Mouse (Mus musculus): Measurements from ENCODE around the gene Ptprn2.

DNA sequence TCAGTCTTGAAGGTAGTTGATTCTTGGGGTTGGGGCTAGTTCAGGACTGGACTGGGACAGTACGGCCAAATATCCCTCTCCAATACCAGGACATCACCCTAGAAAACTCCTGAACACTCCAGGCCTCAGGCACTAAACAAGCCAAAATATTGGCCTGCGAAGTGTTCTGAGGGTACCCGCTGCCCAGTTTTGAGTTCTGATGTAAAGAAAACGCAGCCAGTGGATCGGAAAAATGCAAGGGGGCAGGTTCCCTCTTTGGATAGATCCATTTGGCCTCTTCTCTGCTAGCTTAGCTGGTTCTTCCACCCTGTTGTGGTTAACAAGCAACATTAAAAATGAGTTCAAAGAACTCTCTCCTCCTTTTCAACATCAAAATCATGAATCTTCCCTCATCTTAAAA lies 670.7 kb downstream of the Ptprn2 start:
- TF ChIP-seq TBP (conservative IDR thresholded peaks at IDR 0.05; ENCODE audit: low read depth, low read length) (no peak), CTCF (conservative IDR thresholded peaks at IDR 0.05 in 1 of 2, IDR thresholded peaks at IDR 0.05 in 1 of 2; ENCODE audit: low read depth in 2 of 2, low read length in 2 of 2) (no peak), MAZ (IDR thresholded peaks at IDR 0.05; ENCODE audit: low read depth, low read length) (no peak), CHD2 (IDR thresholded peaks at IDR 0.05; ENCODE audit: low read length) (no peak), SMC3 (IDR thresholded peaks at IDR 0.05; ENCODE audit: low read depth, low read length) (no peak), ETS1 (conservative IDR thresholded peaks at IDR 0.05; ENCODE audit: low read depth, low read length) (no peak), SIN3A (IDR thresholded peaks at IDR 0.05; ENCODE audit: low read length) (no peak), E2F4 (IDR thresholded peaks at IDR 0.05; ENCODE audit: insufficient replicate concordance, low read depth, low read length) (no peak), RAD21 (IDR thresholded peaks at IDR 0.05; ENCODE audit: low read depth, low read length) (no peak), EP300 (IDR thresholded peaks at IDR 0.05; ENCODE audit: low read length) (no peak)
